Mouse (Mus musculus): ENCODE measurements around the gene Dusp1.

DNA sequence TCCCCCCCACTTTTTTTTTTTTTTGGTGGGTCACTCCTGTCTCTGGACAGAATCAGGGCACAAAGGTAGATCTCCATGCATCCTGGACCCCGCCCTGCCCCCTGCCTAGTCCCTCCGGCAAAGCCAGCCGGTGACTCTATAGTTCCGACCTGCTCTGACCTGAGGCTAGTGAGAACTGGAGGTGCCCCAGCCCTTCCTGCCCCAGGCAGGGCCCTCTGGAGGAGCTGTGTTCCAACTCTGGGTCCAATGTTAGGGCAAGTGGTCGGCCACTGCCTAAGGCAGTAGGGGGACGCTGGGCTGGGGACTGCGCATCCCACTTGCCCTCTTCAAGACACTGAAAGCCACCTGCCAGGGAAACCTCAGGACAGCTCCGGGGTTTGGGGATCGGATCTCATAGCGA, 71.9 kb downstream of the Dusp1 start:
- TF ChIP-seq POLR2A (IDR thresholded peaks at IDR 0.05; ENCODE audit: insufficient read depth, low read length) (no peak), CTCF (IDR thresholded peaks at IDR 0.05; ENCODE audit: low read depth, low read length) (no peak), EP300 (IDR thresholded peaks at IDR 0.05; ENCODE audit: insufficient read depth, low read depth, low read length) (0 out of 2 replicates have a peak, but pooled peaks have one; percentile 49)

Measured in ES-Bruce4 (cell line).